Mouse (Mus musculus): Measurements from ENCODE around the gene Ankrd33b. TPM values are rescaled to one million over a fixed set of nuclear protein-coding genes. Genes with fewer than 3 reads are reported as not detected.

Gene Ankrd33b
- polyA plus RNA-seq, 1 experiment from 2014 or later, result 0.68 TPM

GRCm38 (mm10) chr15:31323684-31324083 lies 43.8 kb downstream of the Ankrd33b start:
- no peak for ATAC-seq (ENCODE audit: low read depth)
- 63% methylated on average over 4 of the region's 4 CpGs for WGBS (ENCODE audit: insufficient replicate concordance)

GRCm38 (mm10) chr15:31320598-31321377 lies 46.7 kb downstream of the Ankrd33b start:
- WGBS (ENCODE audit: insufficient replicate concordance), result 63% methylated on average over 12 of the region's 12 CpGs
- Histone ChIP-seq H3K9ac (ENCODE audit: low read depth, low read length) (no peak overlapping the region), H3K4me3 (ENCODE audit: low read depth, low read length) (no peak overlapping the region), H3K4me2 (ENCODE audit: low read depth, low read length) (no peak overlapping the region), H3K4me1 (ENCODE audit: control insufficient read depth, low read depth, low read length) (no peaks in the 10 kb centered on the region), H3K36me3 (ENCODE audit: control insufficient read depth, insufficient read depth) (no peaks in the 10 kb centered on the region), H3K27ac (ENCODE audit: low read length) (no peak overlapping the region), H3K27me3 (ENCODE audit: control insufficient read depth, insufficient read depth, low read depth, low read length) (no peaks in the 10 kb centered on the region), H3K9me3 (replicated peaks; ENCODE audit: control insufficient read depth, low read length) (no peaks in the 10 kb centered on the region; the same call in 1 of the 2 replicates)
- no peak for ATAC-seq (ENCODE audit: low read depth)

More at GRCm38 (mm10) chr15:31323684-31324083, 43.8 kb downstream of the Ankrd33b start:
- Histone ChIP-seq H3K9ac (ENCODE audit: low read depth, low read length) (no peak overlapping the region), H3K4me3 (ENCODE audit: low read depth, low read length) (no peak overlapping the region), H3K4me1 (ENCODE audit: control insufficient read depth, low read depth, low read length) (no peaks in the 10 kb centered on the region), H3K36me3 (ENCODE audit: control insufficient read depth, insufficient read depth) (no peaks in the 10 kb centered on the region), H3K4me2 (ENCODE audit: low read depth, low read length) (no peak overlapping the region), H3K27me3 (ENCODE audit: control insufficient read depth, insufficient read depth, low read depth, low read length) (no peaks in the 10 kb centered on the region), H3K27ac (ENCODE audit: low read length) (no peak overlapping the region), H3K9me3 (replicated peaks; ENCODE audit: control insufficient read depth, low read length) (no peaks in the 10 kb centered on the region)

GRCm38 (mm10) chr15:31319046-31319445 lies 48.5 kb downstream of the Ankrd33b start:
- Histone ChIP-seq H3K4me3 (ENCODE audit: low read depth, low read length) (no peak overlapping the region), H3K36me3 (ENCODE audit: control insufficient read depth, insufficient read depth) (no peaks in the 10 kb centered on the region), H3K27ac (ENCODE audit: low read length) (no peak overlapping the region), H3K27me3 (ENCODE audit: control insufficient read depth, insufficient read depth, low read depth, low read length) (no peaks in the 10 kb centered on the region), H3K9me3 (replicated peaks; ENCODE audit: control insufficient read depth, low read length) (no peaks in the 10 kb centered on the region; the same call in 1 of the 2 replicates), H3K4me1 (ENCODE audit: control insufficient read depth, low read depth, low read length) (no peaks in the 10 kb centered on the region), H3K4me2 (ENCODE audit: low read depth, low read length) (no peak overlapping the region), H3K9ac (ENCODE audit: low read depth, low read length) (no peak overlapping the region)
- ATAC-seq (ENCODE audit: low read depth), result no peak
- 55% methylated on average over 4 of the region's 4 CpGs for WGBS (ENCODE audit: insufficient replicate concordance)

GRCm38 (mm10) chr15:31318158-31318955 lies 49.2 kb downstream of the Ankrd33b start:
- H3K27ac ChIP-seq (ENCODE audit: low read length), result no peak overlapping the region
- no peaks in the 10 kb centered on the region for H3K36me3 ChIP-seq (ENCODE audit: control insufficient read depth, insufficient read depth)
- ATAC-seq (ENCODE audit: low read depth), result no peak
- no peaks in the 10 kb centered on the region; the same call in 1 of the 2 replicates for H3K9me3 ChIP-seq (replicated peaks; ENCODE audit: control insufficient read depth, low read length)
- WGBS (ENCODE audit: insufficient replicate concordance), result 44% methylated on average over 6 of the region's 6 CpGs
- H3K4me3 ChIP-seq (ENCODE audit: low read depth, low read length), result no peak overlapping the region
- H3K4me2 ChIP-seq (ENCODE audit: low read depth, low read length), result no peak overlapping the region
- H3K9ac ChIP-seq (ENCODE audit: low read depth, low read length), result no peak overlapping the region
- H3K4me1 ChIP-seq (ENCODE audit: control insufficient read depth, low read depth, low read length), result no peaks in the 10 kb centered on the region
- no peaks in the 10 kb centered on the region for H3K27me3 ChIP-seq (ENCODE audit: control insufficient read depth, insufficient read depth, low read depth, low read length)

GRCm38 (mm10) chr15:31317056-31317805 lies 50.3 kb downstream of the Ankrd33b start:
- Histone ChIP-seq H3K36me3 (ENCODE audit: control insufficient read depth, insufficient read depth) (no peaks in the 10 kb centered on the region), H3K9me3 (replicated peaks; ENCODE audit: control insufficient read depth, low read length) (no peaks in the 10 kb centered on the region; the same call in 1 of the 2 replicates), H3K4me1 (ENCODE audit: control insufficient read depth, low read depth, low read length) (no peaks in the 10 kb centered on the region), H3K27ac (ENCODE audit: low read length) (no peak overlapping the region), H3K4me3 (ENCODE audit: low read depth, low read length) (no peak overlapping the region), H3K9ac (ENCODE audit: low read depth, low read length) (no peak overlapping the region), H3K27me3 (ENCODE audit: control insufficient read depth, insufficient read depth, low read depth, low read length) (no peaks in the 10 kb centered on the region), H3K4me2 (ENCODE audit: low read depth, low read length) (no peak overlapping the region)
- WGBS (ENCODE audit: insufficient replicate concordance), result 45% methylated on average over 3 of the region's 3 CpGs
- ATAC-seq (ENCODE audit: low read depth), result no peak

GRCm38 (mm10) chr15:31315630-31316231 lies 51.8 kb downstream of the Ankrd33b start:
- Histone ChIP-seq H3K4me1 (ENCODE audit: control insufficient read depth, low read depth, low read length) (no peaks in the 10 kb centered on the region), H3K36me3 (ENCODE audit: control insufficient read depth, insufficient read depth) (no peaks in the 10 kb centered on the region), H3K9ac (ENCODE audit: low read depth, low read length) (no peak overlapping the region), H3K4me2 (ENCODE audit: low read depth, low read length) (no peak overlapping the region), H3K4me3 (ENCODE audit: low read depth, low read length) (no peak overlapping the region), H3K27me3 (ENCODE audit: control insufficient read depth, insufficient read depth, low read depth, low read length) (no peaks in the 10 kb centered on the region), H3K9me3 (replicated peaks; ENCODE audit: control insufficient read depth, low read length) (no peaks in the 10 kb centered on the region; the same call in 1 of the 2 replicates), H3K27ac (ENCODE audit: low read length) (no peak overlapping the region)
- WGBS (ENCODE audit: insufficient replicate concordance), result 10% methylated on average over 5 of the region's 5 CpGs
- peak; percentile 51; the same call in 1 of the 2 replicates for ATAC-seq (ENCODE audit: low read depth)

- no peak overlapping the region for H3K9ac ChIP-seq (ENCODE audit: low read depth, low read length)
- no peak overlapping the region for H3K4me3 ChIP-seq (ENCODE audit: low read depth, low read length)
- H3K4me1 ChIP-seq (ENCODE audit: control insufficient read depth, low read depth, low read length), result no peaks in the 10 kb centered on the region
- H3K9me3 ChIP-seq (replicated peaks; ENCODE audit: control insufficient read depth, low read length), result no peaks in the 10 kb centered on the region; the same call in 1 of the 2 replicates
- no peak overlapping the region for H3K4me2 ChIP-seq (ENCODE audit: low read depth, low read length)
- no peaks in the 10 kb centered on the region for H3K27me3 ChIP-seq (ENCODE audit: control insufficient read depth, insufficient read depth, low read depth, low read length)
- 63% methylated on average over 2 of the region's 2 CpGs for WGBS (ENCODE audit: insufficient replicate concordance)
- no peak overlapping the region for H3K27ac ChIP-seq (ENCODE audit: low read length)
- no peaks in the 10 kb centered on the region for H3K36me3 ChIP-seq (ENCODE audit: control insufficient read depth, insufficient read depth)
- no peak for ATAC-seq (ENCODE audit: low read depth)
Measured at GRCm38 (mm10) chr15:31312001-31312400, 55.5 kb downstream of the Ankrd33b start.

- no peaks in the 10 kb centered on the region for H3K27me3 ChIP-seq (ENCODE audit: control insufficient read depth, insufficient read depth, low read depth, low read length)
- no peaks in the 10 kb centered on the region for H3K36me3 ChIP-seq (ENCODE audit: control insufficient read depth, insufficient read depth)
- WGBS (ENCODE audit: insufficient replicate concordance), result 54% methylated on average over 15 of the region's 15 CpGs
- no peak overlapping the region for H3K4me2 ChIP-seq (ENCODE audit: low read depth, low read length)
- no peak overlapping the region for H3K4me3 ChIP-seq (ENCODE audit: low read depth, low read length)
- H3K4me1 ChIP-seq (ENCODE audit: control insufficient read depth, low read depth, low read length), result no peaks in the 10 kb centered on the region
- H3K9me3 ChIP-seq (replicated peaks; ENCODE audit: control insufficient read depth, low read length), result no peaks in the 10 kb centered on the region
- no peak for ATAC-seq (ENCODE audit: low read depth)
- H3K9ac ChIP-seq (ENCODE audit: low read depth, low read length), result no peak overlapping the region
- no peak overlapping the region for H3K27ac ChIP-seq (ENCODE audit: low read length)
Measured at GRCm38 (mm10) chr15:31309526-31309925, 58.0 kb downstream of the Ankrd33b start.
